ENCODE assay signal across 20 mouse cellular contexts in the genomic region with DNA sequence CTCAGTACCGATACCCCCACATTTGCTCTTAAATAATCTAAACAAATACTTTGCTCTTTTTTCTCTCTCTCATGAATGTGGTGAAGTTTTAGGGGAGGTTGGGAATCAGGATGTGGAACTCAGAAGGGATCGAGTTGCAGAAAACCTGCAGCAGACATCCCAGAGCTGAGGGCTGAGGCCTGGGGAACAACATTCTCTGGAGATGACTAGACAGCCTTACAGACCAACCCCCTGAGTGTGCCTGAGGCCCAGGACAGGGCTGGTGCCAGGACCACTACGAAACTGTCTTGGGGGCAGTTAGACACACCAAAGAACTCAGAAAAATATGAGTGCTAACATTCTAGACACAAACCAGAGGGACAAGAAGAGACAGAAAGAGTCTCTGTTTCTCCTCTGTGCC.
"Had no signal": no experiment of that assay in that cellular context is flagged by ENCODE, and none has a peak within 500 bp of the region (broad histone marks: within the 10 kb centered on the region; RNA-seq: fewer than 3 reads in every experiment).

No protein-coding gene starts in this region.

- H3K27me3 ChIP-seq: limb, embryonic 13.5 days; liver, embryonic 15.5 days; lung, embryonic 15.5 days; midbrain, embryonic 13.5 days; stomach, embryonic 15.5 days had no signal

- DNase-seq: kidney, adult 2 months; kidney, postnatal 25 days; layer of hippocampus, adult 9-11 months; liver; lung, adult 18-20 months; lung, postnatal 10 days; lung, postnatal 36 days; right cerebral cortex, postnatal 14 days; right cerebral cortex, postnatal 4 days; thymus, postnatal 14 days; thymus, postnatal 4 days had no signal

- H3K4me3 ChIP-seq: layer of hippocampus, adult 2 months; limb, embryonic 13.5 days; liver, embryonic 12.5 days; liver, embryonic 15.5 days; lung, embryonic 15.5 days; megakaryocyte, embryonic 14.5 days; midbrain, embryonic 10.5 days; midbrain, embryonic 13.5 days; stomach, embryonic 15.5 days had no signal

- H3K4me2 ChIP-seq: limb, embryonic 13.5 days; liver, embryonic 12.5 days; liver, embryonic 15.5 days; lung, embryonic 15.5 days; midbrain, embryonic 13.5 days; stomach, embryonic 15.5 days had no signal

- H3K36me3 ChIP-seq: limb, embryonic 13.5 days; liver, embryonic 12.5 days; liver, embryonic 15.5 days; lung, embryonic 15.5 days; midbrain, embryonic 10.5 days; midbrain, embryonic 13.5 days; stomach, embryonic 15.5 days had no signal
